Mouse (Mus musculus) hindbrain, postnatal 0 days (tissue): Measurements from ENCODE around the gene Vmn1r193. TPM values are rescaled to one million over a fixed set of nuclear protein-coding genes. Genes with fewer than 3 reads are reported as not detected.
"Not testable (repeated sequence)": the region's sequence is repeated elsewhere in the genome, so short reads cannot be mapped to it uniquely, and the experiment has no call there.

Experiments
- ATAC-seq: fragments of 200-750 bp; cut with Nextera tagmentation; 2 replicates; pipeline ENCODE4 v1.8.0; 2017; ENCODE audit warnings: mild to moderate bottlenecking, moderate TSS enrichment, moderate library complexity
- DNase-seq: peaks from one replicate; pipeline ENCODE4 v3.0.0-alpha.2; 2015; ENCODE audit warnings: low spot score
- H3K27ac ChIP-seq: fragments of 300-500 bp; sonication (generic); 2 replicates; pipeline ENCODE4 v1.5.1; 2014; ENCODE audit warnings: mild to moderate bottlenecking
- H3K27me3 ChIP-seq: fragments of 300-500 bp; sonication (generic); 2 replicates; pipeline ENCODE4 v1.6.1; 2014; ENCODE audit warnings: low read length, mixed read lengths; ENCODE audit not compliant: insufficient read depth
- H3K36me3 ChIP-seq: fragments of 300-500 bp; sonication (generic); 2 replicates; pipeline ENCODE4 v1.6.1; 2014; ENCODE audit warnings: low read length, mixed read lengths; ENCODE audit not compliant: insufficient read depth
- H3K4me1 ChIP-seq: fragments of 300-500 bp; sonication (generic); 2 replicates; pipeline ENCODE4 v1.6.1; 2014; ENCODE audit warnings: antibody characterized with exemption, low read length, mixed read lengths; ENCODE audit not compliant: insufficient read depth
- H3K4me2 ChIP-seq: fragments of 300-500 bp; sonication (generic); 2 replicates; pipeline ENCODE4 v1.6.1; 2014; ENCODE audit warnings: low read depth, mild to moderate bottlenecking, low read length, moderate library complexity, mixed read lengths
- H3K4me3 ChIP-seq: fragments of 300-500 bp; sonication (generic); 2 replicates; pipeline ENCODE4 v1.5.1; 2014; ENCODE audit warnings: low read length
- H3K9ac ChIP-seq: fragments of 300-500 bp; sonication (generic); replicated peaks from 2 replicates; pipeline ENCODE4 v1.6.1; 2014; ENCODE audit warnings: mild to moderate bottlenecking, low read length, moderate library complexity, mixed read lengths
- H3K9me3 ChIP-seq: fragments of 300-500 bp; sonication (generic); 2 replicates; pipeline ENCODE4 v1.6.1; 2016; ENCODE audit warnings: low read length, mixed read lengths
- CTCF ChIP-seq: IDR thresholded peaks from 2 replicates; pipeline ENCODE4 v1.5.1; 2016; ENCODE audit warnings: antibody characterized with exemption, control low read depth, low read depth
- WGBS: fragments of 180-500 bp; shearing (Covaris S2); extraction: QIAGEN DNeasy Blood & Tissue Kit; methylation state at CpG from one replicate; pipeline ENCODE4 v1.1.7; 2014; 5-methylcytosine and 5-hydroxymethylcytosine counted together
- polyA plus RNA-seq: library from polyadenylated mRNA; unstranded; fragments of >200 nt; fragmentation: Nextera tagmentation; extraction: Ambion mirVana; gene quantifications from 2 replicates; pipeline ENCODE4 v1.2.1, GENCODE M21; 2015
- total RNA-seq: library from RNA; depleted of rRNA; stranded (reverse); fragments of >200 nt; gene quantifications from 2 replicates; pipeline ENCODE4 v1.2.3, GENCODE M21; 2014; rRNA removed

The Vmn1r193 gene
- total RNA-seq, result not detected in 2 replicates
- polyA plus RNA-seq, result not detected in 2 replicates

DNA sequence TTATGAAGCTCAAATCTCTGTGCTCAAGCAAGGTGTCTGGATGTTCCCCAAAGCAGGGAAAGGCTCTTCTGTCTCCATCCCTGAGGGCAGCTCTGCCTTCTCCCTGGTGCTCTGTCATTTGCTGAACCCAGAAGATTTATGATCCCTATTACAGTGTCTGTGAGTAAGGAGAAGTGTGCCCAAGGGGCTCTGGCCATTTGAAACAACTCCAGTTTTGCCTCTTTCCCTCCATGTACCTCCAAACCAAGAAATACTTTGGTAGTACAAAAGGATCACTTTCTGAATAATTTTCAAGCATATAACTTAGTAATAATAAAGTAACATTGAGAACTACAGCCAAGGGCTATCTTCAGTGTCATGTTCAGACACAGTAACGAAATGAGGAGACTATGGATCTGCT is at the start of gene Vmn1r193:
Vmn1r193 (minus strand) TSS at position 101 of the 400 bp plus-strand sequence.
- WGBS, result 83% methylated on average over 1 of the region's 1 CpGs
- DNase-seq, H3K36me3 ChIP-seq, H3K4me2 ChIP-seq, ATAC-seq, H3K27me3 ChIP-seq, H3K27ac ChIP-seq, H3K9me3 ChIP-seq, H3K4me3 ChIP-seq, H3K9ac ChIP-seq, H3K4me1 ChIP-seq: not testable (repeated sequence)

- no peak overlapping the region for H3K4me2 ChIP-seq
- no peaks in the 10 kb centered on the region for H3K36me3 ChIP-seq
- ATAC-seq, result no peak
- no peak for TF ChIP-seq CTCF
- no peak overlapping the region for H3K27ac ChIP-seq
- no peaks in the 10 kb centered on the region for H3K27me3 ChIP-seq
- WGBS, result 58% methylated on average over 2 of the region's 2 CpGs
- no peaks in the 10 kb centered on the region for H3K9me3 ChIP-seq
- H3K9ac ChIP-seq, result no peak overlapping the region
- H3K4me3 ChIP-seq, result no peak overlapping the region
- H3K4me1 ChIP-seq, result no peaks in the 10 kb centered on the region
- DNase-seq, result no peak
Observed at GRCm38 (mm10) chr13:22271721-22272120, 48.8 kb upstream of the Vmn1r193 start.

GRCm38 (mm10) chr13:22270222-22270621 is 47.3 kb upstream of the Vmn1r193 start, which contains the start of gene Vmn1r195:
TSS of gene Vmn1r195 (plus strand) at chr13:22270522.
- H3K4me3 ChIP-seq, H3K27me3 ChIP-seq, H3K9ac ChIP-seq, DNase-seq, H3K9me3 ChIP-seq, H3K27ac ChIP-seq, H3K4me2 ChIP-seq, H3K36me3 ChIP-seq, H3K4me1 ChIP-seq, ATAC-seq: not testable (repeated sequence)
- WGBS, result 86% methylated on average over 1 of the region's 1 CpGs

- Histone ChIP-seq H3K4me1 (no peaks in the 10 kb centered on the region), H3K27ac (no peak within 1 kb of the TSS), H3K27me3 (no peaks in the 10 kb centered on the region), H3K4me2 (no peak within 1 kb of the TSS), H3K9ac (no peak within 1 kb of the TSS), H3K4me3 (no peak within 1 kb of the TSS), H3K9me3 (no peaks in the 10 kb centered on the region), H3K36me3 (no peaks in the 10 kb centered on the region)
- DNase-seq, result no peak
- no peak for ATAC-seq
- WGBS, result 62% methylated on average over 1 of the region's 1 CpGs
- no peak for TF ChIP-seq CTCF
Observed at GRCm38 (mm10) chr13:22243915-22244314, 21.0 kb upstream of the Vmn1r193 start, which contains the start of gene Vmn1r194. TSS of gene Vmn1r194 (plus strand) at chr13:22244215.

DNA sequence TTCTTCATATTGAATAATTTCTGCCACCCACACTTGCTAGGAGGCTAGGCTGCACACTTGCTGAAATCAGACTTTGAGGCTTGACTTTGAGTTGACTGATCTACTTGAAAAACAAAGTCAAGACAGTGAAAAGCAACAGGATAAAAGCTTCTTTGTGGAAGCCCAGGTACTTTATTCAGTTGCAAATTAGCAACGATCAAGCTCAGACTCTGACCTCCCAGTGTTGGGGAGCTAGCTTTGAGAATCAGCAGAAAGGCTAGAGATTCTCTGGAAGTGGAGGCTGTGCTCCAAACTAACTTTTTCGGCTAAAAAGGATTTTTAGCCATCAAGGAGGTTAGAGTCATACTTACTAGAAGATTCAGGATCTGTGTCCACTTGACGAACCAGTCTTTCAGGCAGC is 30.2 kb downstream of the Vmn1r193 start:
- ATAC-seq, DNase-seq, H3K9ac ChIP-seq, H3K4me3 ChIP-seq, H3K4me2 ChIP-seq, H3K9me3 ChIP-seq, H3K36me3 ChIP-seq, H3K27me3 ChIP-seq, H3K27ac ChIP-seq, H3K4me1 ChIP-seq: not testable (repeated sequence)
- WGBS, result 65% methylated on average over 3 of the region's 3 CpGs

- Histone ChIP-seq H3K9ac (no peak within 1 kb of the TSS), H3K9me3 (no peaks in the 10 kb centered on the region), H3K4me1 (no peaks in the 10 kb centered on the region), H3K27ac (no peak within 1 kb of the TSS), H3K4me2 (no peak within 1 kb of the TSS), H3K4me3 (no peak within 1 kb of the TSS), H3K36me3 (no peaks in the 10 kb centered on the region), H3K27me3 (no peaks in the 10 kb centered on the region)
- no peak for DNase-seq
- ATAC-seq, result no peak
- TF ChIP-seq CTCF, result no peak
Observed at GRCm38 (mm10) chr13:22191041-22191440, 31.9 kb downstream of the Vmn1r193 start, which contains the start of gene Vmn1r192. TSS of gene Vmn1r192 (minus strand) at chr13:22191141.

DNA sequence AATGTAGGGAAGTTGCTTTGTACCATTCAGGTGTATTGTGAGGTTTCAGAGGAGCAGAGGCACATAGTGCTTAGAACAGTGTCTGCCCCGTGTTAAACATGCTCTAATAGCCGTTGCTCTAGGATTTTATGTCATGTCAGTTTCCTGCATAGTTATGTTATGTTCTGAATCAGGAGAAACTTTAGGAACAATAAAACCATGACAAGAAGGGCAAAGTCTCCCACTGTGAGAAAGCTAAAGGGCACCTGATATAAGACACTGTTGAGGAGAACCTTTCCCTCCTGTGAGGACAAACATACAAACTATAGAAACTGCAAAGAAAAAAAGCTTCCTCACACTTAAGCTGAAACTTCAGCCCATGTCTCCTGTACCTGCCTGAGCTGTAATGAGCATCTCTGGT is 32.6 kb downstream of the Vmn1r193 start:
- ATAC-seq (no peak), DNase-seq (no peak)
- no peaks in the 10 kb centered on the region for H3K4me1 ChIP-seq
- no peaks in the 10 kb centered on the region for H3K27me3 ChIP-seq
- no peak overlapping the region for H3K9ac ChIP-seq
- 74% methylated on average over 2 of the region's 2 CpGs for WGBS
- TF ChIP-seq CTCF, result no peak
- no peak overlapping the region for H3K27ac ChIP-seq
- no peak overlapping the region for H3K4me2 ChIP-seq
- no peaks in the 10 kb centered on the region for H3K36me3 ChIP-seq
- no peak overlapping the region for H3K4me3 ChIP-seq
- no peaks in the 10 kb centered on the region for H3K9me3 ChIP-seq
